Mouse (Mus musculus): ENCODE data around the gene Nsmce4a.

DNA sequence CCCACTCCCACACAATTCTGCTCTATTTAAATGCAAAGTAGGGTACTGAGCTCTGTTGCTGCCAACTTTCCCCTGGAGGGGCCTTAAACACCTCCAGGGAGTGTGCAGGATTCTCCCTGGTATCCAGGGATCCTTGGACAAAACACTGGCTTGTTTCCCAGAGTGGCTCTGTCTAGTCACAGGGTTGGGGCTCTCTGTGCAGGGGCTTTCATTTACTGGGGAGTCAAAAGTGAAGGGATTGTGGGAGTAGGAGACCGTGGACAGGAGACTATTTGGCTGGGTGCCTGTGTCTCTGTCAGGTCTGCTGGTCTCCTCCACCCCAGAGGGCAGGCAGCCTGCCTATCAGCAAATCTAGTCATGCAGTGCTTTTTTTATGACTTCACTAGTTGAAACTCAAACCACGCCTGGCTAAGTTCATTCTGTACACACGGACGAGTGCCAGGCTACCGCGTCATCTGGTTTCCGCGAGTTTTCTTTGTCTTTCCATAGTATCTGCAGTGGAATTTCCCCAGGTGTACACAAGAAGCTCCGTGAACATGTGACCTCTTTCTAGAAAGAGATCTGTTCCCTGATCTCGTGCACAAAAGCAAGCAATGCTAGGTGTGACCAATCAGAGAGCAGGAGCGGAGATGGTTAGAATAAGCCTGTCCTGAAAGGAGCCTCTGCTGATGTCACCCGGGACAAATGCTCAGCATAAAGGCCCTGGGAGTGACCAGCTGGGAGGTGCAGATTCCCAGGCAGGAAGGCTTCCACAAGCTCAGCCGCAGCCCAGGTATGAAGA, 1.5 kb upstream of the Nsmce4a start:
- TF ChIP-seq CTCF (IDR thresholded peaks at IDR 0.05; ENCODE audit: low read depth, low read length) = no peak
- TF ChIP-seq POLR2A (IDR thresholded peaks at IDR 0.05; ENCODE audit: borderline replicate concordance, low read depth, low read length) = no peak
